Mouse (Mus musculus) induced T-regulatory cell, adult 2 months (primary cell): ENCODE results near the gene Gm28051.
A peak's percentile ranks its signal among the peaks of the same experiment; 100 is the strongest.

Experiments used
- DNase-seq: peaks from one replicate; pipeline ENCODE4 v3.0.0-alpha.2; 2012; ENCODE audit warnings: low read depth

Gm28051 gene

GRCm38 (mm10) chr12:102684720-102685386 is 72.7 kb downstream of the Gm28051 start:
- no peak for DNase-seq

- no peak for DNase-seq
Observed at GRCm38 (mm10) chr12:102683979-102684378, 73.6 kb downstream of the Gm28051 start.

- DNase-seq = no peak
Observed at GRCm38 (mm10) chr12:102683438-102683837, 74.1 kb downstream of the Gm28051 start.

- DNase-seq = no peak
Observed at GRCm38 (mm10) chr12:102682722-102683299, 74.8 kb downstream of the Gm28051 start.

GRCm38 (mm10) chr12:102682085-102682484 is 75.5 kb downstream of the Gm28051 start:
- DNase-seq = no peak

- peak; percentile 77 for DNase-seq
Observed at GRCm38 (mm10) chr12:102681590-102681989, 76.0 kb downstream of the Gm28051 start.

- DNase-seq = no peak
Observed at GRCm38 (mm10) chr12:102678820-102679219, 78.7 kb downstream of the Gm28051 start.

GRCm38 (mm10) chr12:102677089-102677488 is 80.5 kb downstream of the Gm28051 start:
- DNase-seq = no peak

- peak; percentile 82 for DNase-seq
Observed at GRCm38 (mm10) chr12:102674556-102674955, 83.0 kb downstream of the Gm28051 start.

- peak; percentile 75 for DNase-seq
Observed at GRCm38 (mm10) chr12:102674123-102674522, 83.4 kb downstream of the Gm28051 start.

- peak; percentile 81 for DNase-seq
Observed at GRCm38 (mm10) chr12:102672857-102673839, 84.4 kb downstream of the Gm28051 start.

GRCm38 (mm10) chr12:102672176-102672575 is 85.4 kb downstream of the Gm28051 start:
- peak; percentile 54 for DNase-seq

- DNase-seq = no peak
Observed at GRCm38 (mm10) chr12:102670848-102671247, 86.7 kb downstream of the Gm28051 start.
